Mouse (Mus musculus): ENCODE data around the gene Glrx3.
A peak's percentile ranks its signal among the peaks of the same experiment; 100 is the strongest.
"Not testable (repeated sequence)": the region's sequence is repeated elsewhere in the genome, so short reads cannot be mapped to it uniquely, and the experiment has no call there.

Glrx3 gene

DNA sequence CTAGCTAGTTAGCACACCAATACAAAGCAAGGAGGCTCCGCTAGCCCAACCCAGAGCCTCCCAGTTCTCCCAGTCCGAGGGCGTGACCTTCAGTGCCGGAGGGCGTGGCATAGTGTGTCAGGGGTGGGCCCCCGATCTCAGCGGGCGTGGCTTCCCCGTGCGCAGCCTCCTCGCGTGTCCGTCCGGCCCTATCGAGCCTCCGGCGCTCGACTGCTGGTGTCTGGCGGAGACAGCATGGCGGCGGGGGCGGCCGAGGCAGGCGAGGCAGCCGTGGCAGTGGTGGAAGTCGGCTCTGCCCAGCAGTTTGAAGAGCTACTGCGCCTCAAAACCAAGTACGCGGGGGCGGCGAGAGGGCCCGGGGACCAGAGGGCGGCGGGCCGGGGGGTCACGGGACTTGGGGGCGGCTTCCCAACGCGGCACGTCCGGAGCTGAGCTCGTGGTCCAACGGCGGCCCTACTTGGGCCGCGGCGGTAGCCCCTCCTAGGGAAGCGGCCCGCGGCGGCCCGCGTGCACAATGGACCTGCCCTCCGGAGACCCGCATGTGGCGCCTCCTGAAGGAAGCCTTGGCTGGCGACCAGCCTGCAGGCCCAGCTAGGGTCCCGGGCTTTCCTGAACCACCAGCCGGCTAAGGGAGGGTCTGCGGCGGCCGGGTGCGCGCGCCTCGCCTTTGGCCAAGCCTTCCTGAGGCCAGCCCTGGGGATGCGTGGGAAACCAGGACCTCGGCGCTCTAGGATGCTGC, at the start of gene Glrx3:
TSS of gene Glrx3 (plus strand) at position 175 of the 739 bp plus-strand sequence.
- peak; percentile 96 for DNase-seq

GRCm38 (mm10) chr7:137387863-137388262, 49.6 kb upstream of the Glrx3 start:
- DNase-seq, result no peak

DNA sequence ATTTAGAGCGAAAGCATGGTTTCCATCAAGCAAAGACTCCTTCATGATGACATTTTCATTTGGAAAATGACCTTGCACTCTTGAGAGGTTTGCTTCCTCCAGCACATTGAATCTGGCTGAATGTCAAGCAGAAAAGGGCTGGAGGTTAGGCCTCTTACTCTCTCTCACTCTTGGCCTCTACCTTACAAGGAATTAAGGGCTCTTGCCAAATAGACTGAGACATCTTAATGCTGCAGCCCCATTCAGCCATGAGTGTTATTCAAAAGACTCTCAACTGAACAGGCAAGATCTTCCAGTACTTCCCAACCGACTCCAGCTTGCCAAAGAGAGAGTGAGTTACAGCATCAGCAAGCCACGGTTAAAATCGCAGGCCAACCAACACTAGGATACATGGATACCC, 42.0 kb upstream of the Glrx3 start:
- no peak for DNase-seq

DNA sequence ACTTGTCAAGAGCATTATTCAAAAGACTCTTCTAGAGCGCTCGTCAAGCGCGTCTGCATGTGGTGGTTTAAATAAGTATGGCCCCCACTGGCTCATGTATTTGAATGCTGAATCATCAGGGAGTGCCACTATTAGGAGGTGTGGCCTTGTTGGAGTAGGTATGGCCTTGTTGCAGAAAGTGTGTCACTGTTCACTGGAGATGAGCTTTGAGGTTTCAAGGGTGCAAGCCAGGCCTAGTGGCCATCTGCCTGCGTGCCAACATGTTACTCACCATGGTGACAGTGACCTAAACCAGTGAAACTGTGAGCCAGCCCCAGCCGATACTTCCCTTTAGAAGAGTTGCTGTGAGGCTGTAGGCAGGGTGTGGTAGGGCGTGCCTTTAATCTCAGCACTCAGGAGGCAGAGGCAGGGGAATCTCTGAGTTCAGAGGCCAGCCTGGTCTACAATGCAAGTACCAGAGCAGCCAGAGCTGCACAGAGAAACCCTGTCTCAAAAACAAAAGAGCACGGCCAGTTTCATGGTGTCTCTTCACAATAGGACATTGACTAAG, 40.0 kb upstream of the Glrx3 start:
- no peak for DNase-seq

DNA sequence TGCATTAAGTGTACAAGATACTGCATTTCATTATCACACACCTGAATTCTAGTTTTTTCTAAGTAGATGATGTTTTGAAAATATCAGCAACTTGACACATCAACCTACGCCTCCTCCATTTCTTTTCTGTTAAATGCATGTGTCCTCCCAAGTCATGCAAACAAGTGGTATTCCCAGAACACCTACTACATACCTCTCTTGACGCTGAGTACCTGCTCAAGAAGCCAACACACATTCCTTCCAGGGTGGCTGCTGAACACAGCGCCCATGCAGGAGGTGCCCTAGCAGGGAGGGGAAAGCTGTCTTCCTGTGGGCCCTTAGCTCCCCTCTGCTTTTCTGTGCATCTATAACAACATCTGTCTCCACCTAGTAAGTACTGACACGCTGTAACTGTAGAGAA, 38.4 kb upstream of the Glrx3 start:
- no peak for DNase-seq

DNA sequence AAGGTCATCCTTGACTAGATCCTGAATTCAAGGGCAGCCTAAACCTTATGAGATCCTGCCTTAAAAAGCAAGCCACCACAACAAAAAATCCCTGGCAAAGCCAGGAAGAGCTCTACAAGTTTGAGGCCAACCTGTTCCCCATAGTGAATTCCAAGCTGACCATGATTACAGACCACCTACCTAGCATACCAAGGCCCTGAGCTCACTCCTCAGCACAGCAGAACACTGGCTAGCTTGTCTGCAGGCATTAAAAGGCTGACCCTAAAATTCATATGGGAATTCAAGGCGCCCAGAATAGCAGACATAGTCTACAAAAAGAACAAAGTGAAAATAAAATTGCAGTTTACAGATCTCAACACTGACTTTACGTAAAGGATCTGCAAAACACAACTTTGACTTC, 33.3 kb upstream of the Glrx3 start:
- no peak for DNase-seq

DNA sequence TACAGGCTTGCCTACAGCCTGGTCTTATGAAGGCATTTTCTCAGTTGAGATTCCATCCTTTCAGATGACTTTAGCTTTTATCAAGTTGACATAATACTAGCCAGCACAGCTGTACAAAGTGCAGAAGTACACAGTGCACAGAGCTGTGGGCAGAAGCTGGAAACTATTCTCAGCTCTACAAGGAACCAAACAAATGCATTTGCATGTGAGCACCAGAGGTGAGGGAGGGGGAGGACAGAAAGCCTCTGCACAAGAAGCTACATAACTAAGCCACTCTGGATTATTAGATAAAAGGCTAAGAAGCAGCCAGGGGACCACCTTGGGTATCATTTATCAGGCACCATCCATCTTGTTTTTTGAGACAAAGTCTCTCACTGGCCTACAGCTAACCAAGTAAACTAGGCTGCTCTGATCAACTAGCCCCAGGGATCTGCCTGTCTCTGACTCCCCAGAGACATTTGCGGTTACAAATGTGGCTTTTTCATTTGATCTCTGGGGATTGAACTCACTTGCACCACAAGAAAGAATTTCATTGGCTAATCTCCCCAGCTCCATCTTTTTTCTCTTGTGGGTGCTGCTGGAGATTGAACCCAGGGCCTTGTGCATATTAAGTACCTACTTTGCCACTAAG, 29.9 kb upstream of the Glrx3 start:
- no peak for DNase-seq

DNA sequence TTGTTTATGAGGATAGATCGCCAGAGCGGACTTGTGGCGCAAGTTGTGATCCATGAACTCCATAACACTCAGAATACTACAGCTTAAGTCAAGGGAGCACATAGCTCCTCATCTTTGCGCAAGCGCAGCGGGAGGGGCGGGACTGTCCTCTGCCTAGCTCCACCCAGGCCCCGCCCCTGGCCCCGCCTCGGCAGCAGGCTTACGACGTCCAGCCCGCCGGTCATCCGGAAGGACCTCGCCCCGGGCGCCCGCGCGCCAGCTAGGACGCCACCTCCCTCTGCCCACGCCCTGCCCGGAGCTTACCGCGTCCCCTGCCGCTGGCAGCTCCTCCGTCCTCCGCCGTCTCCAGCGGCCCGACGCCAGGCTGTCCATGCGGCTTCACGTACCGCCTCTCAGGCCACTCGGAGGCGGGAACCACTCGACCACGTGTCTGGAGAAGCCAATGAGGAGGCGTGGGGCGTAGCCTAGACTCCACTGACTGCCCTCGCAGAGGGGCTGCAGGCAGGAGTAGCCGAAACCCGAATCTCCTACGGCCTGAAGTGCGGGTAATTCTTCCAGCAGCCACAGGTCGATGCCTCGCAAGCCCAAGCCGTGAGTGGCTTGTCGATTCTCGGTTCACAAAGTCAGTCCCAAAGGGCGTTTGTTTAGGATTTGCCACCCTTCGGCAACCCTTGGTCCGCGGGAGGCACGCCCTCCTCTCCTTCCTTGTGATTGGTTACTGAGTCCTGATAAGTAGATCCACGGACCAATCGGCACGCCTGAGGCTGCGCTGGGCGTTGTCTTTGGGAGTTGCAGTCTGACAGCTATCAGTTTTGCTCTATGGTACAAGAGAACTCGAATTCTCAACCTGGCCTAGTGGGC, 26.8 kb upstream of the Glrx3 start, which contains the start of gene 9430038I01Rik:
TSS of gene 9430038I01Rik (minus strand) at position 426 of the 861 bp plus-strand sequence.
- peak; percentile 97 for DNase-seq

- no peak for DNase-seq
Measured at GRCm38 (mm10) chr7:137414710-137415109, 22.7 kb upstream of the Glrx3 start.

- DNase-seq, result no peak
Measured at GRCm38 (mm10) chr7:137420550-137420949, 16.9 kb upstream of the Glrx3 start.

GRCm38 (mm10) chr7:137421236-137421635, 16.2 kb upstream of the Glrx3 start:
- no peak for DNase-seq

GRCm38 (mm10) chr7:137426693-137427092, 10.7 kb upstream of the Glrx3 start:
- no peak for DNase-seq

- no peak for DNase-seq
Measured at GRCm38 (mm10) chr7:137431769-137432603, 5.4 kb upstream of the Glrx3 start.

DNA sequence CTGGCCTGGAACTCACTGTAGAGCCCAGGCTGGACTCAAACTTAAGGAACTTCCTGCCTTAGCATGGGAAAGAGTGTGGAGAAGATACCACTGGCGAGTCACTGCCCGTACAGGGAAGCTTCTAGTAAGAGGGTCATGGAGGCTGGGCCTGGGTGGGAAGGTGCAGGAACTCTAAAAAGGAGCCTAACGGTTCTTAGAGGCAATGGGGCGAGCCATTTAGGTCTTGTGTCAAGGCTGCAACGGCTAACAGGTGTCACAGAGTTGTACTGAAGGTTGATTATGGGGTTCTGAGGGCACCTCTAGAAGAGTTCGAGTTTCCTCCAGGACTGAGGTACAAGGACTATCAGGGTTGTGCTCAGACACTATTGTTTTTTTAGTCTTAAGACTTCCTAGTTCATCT, 513 bp upstream of the Glrx3 start:
- no peak for DNase-seq

DNA sequence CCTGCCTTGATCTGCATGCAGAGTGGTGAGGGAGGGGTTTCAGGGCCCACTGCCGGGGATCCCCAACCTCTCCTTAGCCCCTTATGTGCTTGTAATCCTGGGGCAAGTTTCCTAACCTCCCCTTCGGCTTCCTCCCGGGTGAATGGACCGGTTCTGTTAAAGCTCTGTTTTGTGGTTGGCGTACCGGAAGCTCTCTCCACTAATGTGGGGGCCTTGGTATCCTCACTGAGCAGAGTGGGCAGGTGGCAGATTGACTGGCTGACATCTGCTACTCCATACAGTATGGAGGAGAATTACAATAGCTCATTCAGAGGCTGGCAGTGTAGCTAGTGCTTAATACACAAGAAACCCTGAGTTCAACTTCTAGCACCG, 751 bp downstream of the Glrx3 start:
- DNase-seq, result peak; percentile 47

DNA sequence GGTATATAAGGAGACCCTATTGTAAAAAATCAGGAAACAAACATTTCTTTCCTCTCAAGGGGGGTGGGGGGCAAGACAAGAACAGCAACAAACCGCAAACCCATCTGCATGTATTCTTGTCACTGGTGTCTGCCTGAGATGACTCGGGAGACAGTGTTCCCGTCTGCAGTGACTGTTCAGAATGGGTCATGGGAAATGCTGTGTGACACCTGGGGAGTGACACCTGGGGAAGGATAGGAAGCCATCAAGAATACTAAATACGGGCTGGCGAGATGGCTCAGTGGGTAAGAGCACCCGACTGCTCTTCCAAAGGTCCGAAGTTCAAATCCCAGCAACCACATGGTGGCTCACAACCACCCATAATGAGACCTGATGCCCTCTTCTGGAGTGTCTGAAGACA, 1.5 kb downstream of the Glrx3 start:
- not testable (repeated sequence) for DNase-seq

DNA sequence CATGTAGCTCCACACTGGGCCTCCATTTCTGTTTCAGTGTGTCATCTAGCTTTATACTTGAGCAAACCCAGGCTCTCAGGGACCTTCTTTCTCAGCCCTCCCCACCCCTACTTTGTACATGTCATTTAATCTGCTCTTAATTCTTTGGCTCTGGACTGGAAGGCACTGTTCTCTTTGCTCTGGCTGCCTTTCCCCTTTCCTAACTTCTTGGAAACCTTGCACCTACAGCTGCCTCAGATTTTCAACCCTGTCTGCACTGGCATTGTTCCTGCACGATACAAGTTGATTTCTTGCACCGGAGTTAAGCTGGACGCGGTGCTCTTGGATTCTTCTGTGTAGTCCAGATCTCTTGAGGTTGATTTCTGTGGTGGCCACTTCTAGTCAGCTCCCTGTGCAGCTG, 5.5 kb downstream of the Glrx3 start:
- DNase-seq, result no peak

DNA sequence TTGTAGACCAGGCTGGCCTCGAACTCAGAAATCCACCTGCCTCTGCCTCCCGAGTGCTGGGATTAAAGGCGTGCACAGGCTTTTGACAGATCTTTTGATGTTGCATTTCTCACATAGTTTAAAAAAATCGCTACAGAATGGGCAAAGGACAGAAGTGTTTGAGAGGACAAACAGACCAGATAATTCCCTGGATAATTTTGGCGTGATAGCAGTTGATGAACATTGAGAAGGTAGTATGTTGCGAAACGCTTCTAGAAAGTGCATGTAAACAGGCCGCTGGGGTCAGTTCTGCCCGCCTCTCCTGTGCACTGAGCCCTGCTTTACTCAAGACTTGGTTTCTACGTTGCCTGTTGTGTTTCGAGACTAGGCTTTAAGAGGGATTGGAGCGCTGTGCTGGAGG, 7.9 kb downstream of the Glrx3 start:
- no peak for DNase-seq

DNA sequence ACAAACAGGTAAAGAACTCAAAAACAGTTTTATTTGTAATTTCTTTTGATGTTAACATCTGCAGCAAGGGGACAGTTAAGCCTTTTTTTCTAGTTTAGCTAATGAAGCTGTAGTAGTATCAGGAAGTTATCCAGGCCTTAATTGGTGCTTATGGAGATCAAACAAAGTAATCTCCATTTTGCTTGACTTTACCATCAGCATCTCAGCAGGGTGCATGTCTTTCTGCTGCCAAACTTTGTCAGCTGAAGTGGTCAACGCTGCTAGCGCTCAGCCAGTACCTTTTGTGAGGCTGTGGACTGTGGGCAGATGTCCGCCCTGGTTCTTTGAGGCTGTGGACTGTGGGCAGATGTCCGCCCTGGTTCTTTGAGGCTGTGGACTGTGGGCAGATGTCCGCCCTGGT, 24.0 kb downstream of the Glrx3 start:
- DNase-seq, result no peak

DNA sequence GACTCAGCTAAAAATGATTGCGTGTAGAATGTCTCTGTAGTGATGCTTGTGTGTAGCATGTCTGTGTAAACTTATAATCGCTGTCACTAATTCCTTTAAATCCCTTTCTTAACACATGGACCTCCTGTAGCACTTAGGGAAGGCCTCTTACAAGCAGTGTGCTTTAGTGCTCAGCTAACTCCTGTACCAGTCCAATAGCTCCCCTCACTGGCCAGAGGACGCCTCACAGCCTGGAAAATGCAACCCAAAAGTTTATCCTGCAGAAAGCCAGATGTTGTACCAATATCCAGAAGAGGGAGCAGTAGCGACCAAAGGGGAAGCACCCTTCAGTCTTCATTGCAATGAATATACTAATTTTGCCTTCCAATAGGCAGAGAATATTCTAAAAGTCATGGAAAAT, 30.8 kb downstream of the Glrx3 start:
- peak; percentile 52 for DNase-seq

- no peak for DNase-seq
Measured at GRCm38 (mm10) chr7:137471431-137472120, 34.2 kb downstream of the Glrx3 start.

DNA sequence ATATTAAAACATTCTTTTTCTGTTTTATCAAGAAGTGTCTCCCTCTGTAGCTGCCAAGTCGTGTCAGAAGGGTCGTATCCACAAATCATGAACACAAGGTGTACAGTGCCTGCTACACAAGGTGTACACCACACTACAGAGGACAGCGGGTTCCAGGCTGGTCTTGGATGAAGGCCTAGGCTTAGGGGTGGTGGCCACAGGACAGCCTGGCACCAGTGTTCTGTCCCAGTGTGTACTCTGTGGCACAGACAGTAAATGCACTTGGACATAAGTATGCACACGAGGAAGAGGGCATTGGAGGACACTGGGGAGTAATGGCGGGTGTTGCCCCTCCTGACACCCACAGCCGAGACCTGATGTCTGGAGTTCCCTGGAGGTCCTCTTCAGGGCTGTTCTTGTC, 34.7 kb downstream of the Glrx3 start:
- no peak for DNase-seq
